Mouse (Mus musculus) forebrain, embryonic 11.5 days (tissue): ENCODE data around the gene Ppp1r9a. TPM values are rescaled to one million over a fixed set of nuclear protein-coding genes. Genes with fewer than 3 reads are reported as not detected.

Source experiments
- ATAC-seq: fragments of 200-750 bp; cut with Nextera tagmentation; replicated peaks from 2 replicates; pipeline ENCODE4 v1.8.0; 2017; ENCODE audit warnings: moderate TSS enrichment; ENCODE audit not compliant: low FRiP score
- DNase-seq: peaks from one replicate; pipeline ENCODE4 v3.0.0-alpha.2; 2017; ENCODE audit warnings: low spot score
- H3K27ac ChIP-seq: fragments of 300-500 bp; sonication (generic); 2 replicates; pipeline ENCODE4 v1.5.1; 2014; ENCODE audit warnings: low read depth, low read length
- H3K27me3 ChIP-seq: fragments of 300-500 bp; sonication (generic); 2 replicates; pipeline ENCODE4 v1.6.1; 2014; ENCODE audit warnings: mild to moderate bottlenecking, low read length, mixed read lengths; ENCODE audit not compliant: control insufficient read depth, insufficient read depth
- H3K36me3 ChIP-seq: fragments of 300-500 bp; sonication (generic); 2 replicates; pipeline ENCODE4 v1.6.1; 2014; ENCODE audit warnings: mild to moderate bottlenecking, low read length, moderate library complexity, mixed read lengths; ENCODE audit not compliant: control insufficient read depth, insufficient read depth
- H3K4me1 ChIP-seq: fragments of 300-500 bp; sonication (generic); replicated peaks from 2 replicates; pipeline ENCODE4 v1.6.1; 2014; ENCODE audit warnings: low read length, mixed read lengths; ENCODE audit not compliant: control insufficient read depth, insufficient read depth
- H3K4me2 ChIP-seq: fragments of 300-500 bp; sonication (generic); 2 replicates; pipeline ENCODE4 v1.6.1; 2014; ENCODE audit warnings: low read depth, mild to moderate bottlenecking, low read length, moderate library complexity, mixed read lengths; ENCODE audit not compliant: severe bottlenecking
- H3K4me3 ChIP-seq: fragments of 300-500 bp; sonication (generic); 2 replicates; pipeline ENCODE4 v1.5.1; 2014; ENCODE audit warnings: low read depth, low read length
- H3K9ac ChIP-seq: fragments of 300-500 bp; sonication (generic); 2 replicates; pipeline ENCODE4 v1.6.1; 2014; ENCODE audit warnings: low read length
- H3K9me3 ChIP-seq: fragments of 300-500 bp; sonication (generic); 2 replicates; pipeline ENCODE4 v1.6.1; 2016; ENCODE audit warnings: low read length, mixed read lengths; ENCODE audit not compliant: control insufficient read depth
- WGBS: fragments of 180-500 bp; shearing (Covaris S2); extraction: QIAGEN DNeasy Blood & Tissue Kit; methylation state at CpG from one replicate; pipeline ENCODE4 v1.1.7; 2014; 5-methylcytosine and 5-hydroxymethylcytosine counted together
- polyA plus RNA-seq: library from polyadenylated mRNA; unstranded; fragments of >200 nt; fragmentation: Nextera tagmentation; extraction: Ambion mirVana; gene quantifications from 2 replicates; pipeline ENCODE4 v1.2.1, GENCODE M21; 2014

The Ppp1r9a gene
- polyA plus RNA-seq, 1 experiment from 2014 or later = 29.2 TPM

- Histone ChIP-seq H3K27me3 (no peaks in the 10 kb centered on the region), H3K9me3 (no peaks in the 10 kb centered on the region), H3K4me1 (no peaks in the 10 kb centered on the region), H3K4me3 (no peak overlapping the region), H3K27ac (no peak overlapping the region), H3K4me2 (no peak overlapping the region), H3K36me3 (no peaks in the 10 kb centered on the region), H3K9ac (no peak overlapping the region)
- WGBS = 88% methylated on average over 3 of the region's 3 CpGs
- ATAC-seq = no peak
- no peak for DNase-seq
These were observed 145.3 kb downstream of the Ppp1r9a start for GRCm38 (mm10) chr6:5048025-5048424.

- ATAC-seq = no peak
- no peaks in the 10 kb centered on the region for H3K27me3 ChIP-seq
- no peaks in the 10 kb centered on the region for H3K36me3 ChIP-seq
- DNase-seq = no peak
- H3K27ac ChIP-seq = no peak overlapping the region
- H3K9ac ChIP-seq = no peak overlapping the region
- no peak overlapping the region for H3K4me2 ChIP-seq
- WGBS = 80% methylated on average over 2 of the region's 2 CpGs
- no peaks in the 10 kb centered on the region for H3K4me1 ChIP-seq
- H3K4me3 ChIP-seq = no peak overlapping the region
- H3K9me3 ChIP-seq = no peaks in the 10 kb centered on the region
These were observed 149.6 kb downstream of the Ppp1r9a start for GRCm38 (mm10) chr6:5052309-5052708.

- no peaks in the 10 kb centered on the region for H3K4me1 ChIP-seq
- ATAC-seq = no peak
These were observed 151.9 kb downstream of the Ppp1r9a start for GRCm38 (mm10) chr6:5054446-5055095.

GRCm38 (mm10) chr6:5074736-5075135 is 172.0 kb downstream of the Ppp1r9a start:
- no peaks in the 10 kb centered on the region for H3K9me3 ChIP-seq
- no peak for DNase-seq
- H3K9ac ChIP-seq = no peak overlapping the region
- H3K4me3 ChIP-seq = no peak overlapping the region
- no peak overlapping the region for H3K27ac ChIP-seq
- no peaks in the 10 kb centered on the region for H3K4me1 ChIP-seq
- no peak for ATAC-seq
- no peaks in the 10 kb centered on the region for H3K36me3 ChIP-seq
- H3K27me3 ChIP-seq = no peaks in the 10 kb centered on the region
- 78% methylated on average over 3 of the region's 3 CpGs for WGBS
- no peak overlapping the region for H3K4me2 ChIP-seq

More at GRCm38 (mm10) chr6:5054446-5055095, 151.9 kb downstream of the Ppp1r9a start:
- DNase-seq = no peak
- Histone ChIP-seq H3K9ac (no peak overlapping the region), H3K4me2 (no peak overlapping the region), H3K36me3 (no peaks in the 10 kb centered on the region), H3K4me3 (no peak overlapping the region), H3K9me3 (no peaks in the 10 kb centered on the region), H3K27me3 (no peaks in the 10 kb centered on the region), H3K27ac (no peak overlapping the region)
- WGBS = 85% methylated on average over 4 of the region's 4 CpGs

GRCm38 (mm10) chr6:5075680-5076079 is 173.0 kb downstream of the Ppp1r9a start:
- ATAC-seq (no peak), DNase-seq (no peak)
- H3K4me2 ChIP-seq = no peak overlapping the region
- H3K27me3 ChIP-seq = no peaks in the 10 kb centered on the region
- H3K9ac ChIP-seq = no peak overlapping the region
- no peaks in the 10 kb centered on the region for H3K36me3 ChIP-seq
- H3K4me3 ChIP-seq = no peak overlapping the region
- H3K9me3 ChIP-seq = no peaks in the 10 kb centered on the region
- H3K4me1 ChIP-seq = 0 out of 2 replicates have a peak, but pooled peaks cover 4% of the 10 kb centered on the region
- 88% methylated on average over 7 of the region's 7 CpGs for WGBS
- no peak overlapping the region for H3K27ac ChIP-seq

GRCm38 (mm10) chr6:5078009-5078408 is 175.3 kb downstream of the Ppp1r9a start:
- no peak overlapping the region for H3K27ac ChIP-seq

GRCm38 (mm10) chr6:5079108-5079507 is 176.4 kb downstream of the Ppp1r9a start:
- H3K4me1 ChIP-seq = peaks cover 4% of the 10 kb centered on the region; the same call in 1 of the 2 replicates
- DNase-seq = no peak

More at GRCm38 (mm10) chr6:5078009-5078408, 175.3 kb downstream of the Ppp1r9a start:
- DNase-seq = no peak
- peaks cover 4% of the 10 kb centered on the region; the same call in 1 of the 2 replicates for H3K4me1 ChIP-seq
- no peak overlapping the region for H3K9ac ChIP-seq
- H3K9me3 ChIP-seq = no peaks in the 10 kb centered on the region
- H3K36me3 ChIP-seq = no peaks in the 10 kb centered on the region
- no peaks in the 10 kb centered on the region for H3K27me3 ChIP-seq
- 83% methylated on average over 2 of the region's 2 CpGs for WGBS
- ATAC-seq = no peak
- H3K4me3 ChIP-seq = no peak overlapping the region
- no peak overlapping the region for H3K4me2 ChIP-seq

GRCm38 (mm10) chr6:5080094-5080493 is 177.4 kb downstream of the Ppp1r9a start:
- WGBS = 45% methylated on average over 5 of the region's 5 CpGs
- H3K27me3 ChIP-seq = no peaks in the 10 kb centered on the region
- H3K27ac ChIP-seq = no peak overlapping the region

More at GRCm38 (mm10) chr6:5079108-5079507, 176.4 kb downstream of the Ppp1r9a start:
- no peak overlapping the region for H3K4me3 ChIP-seq
- H3K9ac ChIP-seq = no peak overlapping the region
- H3K4me2 ChIP-seq = no peak overlapping the region
- H3K27me3 ChIP-seq = no peaks in the 10 kb centered on the region
- H3K36me3 ChIP-seq = no peaks in the 10 kb centered on the region
- ATAC-seq = no peak
- 96% methylated on average over 1 of the region's 1 CpGs for WGBS
- H3K27ac ChIP-seq = no peak overlapping the region
- H3K9me3 ChIP-seq = no peaks in the 10 kb centered on the region

GRCm38 (mm10) chr6:5080496-5080895 is 177.8 kb downstream of the Ppp1r9a start:
- no peaks in the 10 kb centered on the region for H3K9me3 ChIP-seq
- H3K9ac ChIP-seq = no peak overlapping the region
- H3K36me3 ChIP-seq = no peaks in the 10 kb centered on the region
- peaks cover 4% of the 10 kb centered on the region; the same call in 1 of the 2 replicates for H3K4me1 ChIP-seq
- no peak overlapping the region for H3K4me2 ChIP-seq
- peak overlapping the region; percentile 21; the same call in 1 of the 2 replicates for H3K27ac ChIP-seq
- no peaks in the 10 kb centered on the region for H3K27me3 ChIP-seq
- 51% methylated on average over 5 of the region's 5 CpGs for WGBS
- no peak overlapping the region for H3K4me3 ChIP-seq
- DNase-seq = no peak
- 0 out of 2 replicates have a peak, but pooled peaks have one; percentile 24 for ATAC-seq

More at GRCm38 (mm10) chr6:5080094-5080493, 177.4 kb downstream of the Ppp1r9a start:
- Histone ChIP-seq H3K36me3 (no peaks in the 10 kb centered on the region), H3K4me2 (no peak overlapping the region), H3K4me3 (no peak overlapping the region), H3K9ac (no peak overlapping the region), H3K4me1 (peaks cover 4% of the 10 kb centered on the region; the same call in 1 of the 2 replicates), H3K9me3 (no peaks in the 10 kb centered on the region)
- ATAC-seq = 0 out of 2 replicates have a peak, but pooled peaks have one; percentile 39
- no peak for DNase-seq
